Mouse (Mus musculus): Measurements from ENCODE around the gene Krtap4-1. TPM values are rescaled to one million over a fixed set of nuclear protein-coding genes. Genes with fewer than 3 reads are reported as not detected.
A peak's percentile ranks its signal among the peaks of the same experiment; 100 is the strongest.
"Not testable (repeated sequence)": the region's sequence is repeated elsewhere in the genome, so short reads cannot be mapped to it uniquely, and the experiment has no call there.

The Krtap4-1 gene
- not detected in 2 replicates for polyA plus RNA-seq (2014; fragmentation: Nextera tagmentation; extraction: Ambion mirVana)

- Histone ChIP-seq H3K36me3 (replicated peaks; ENCODE audit: control insufficient read depth, insufficient read depth) (no peaks in the 10 kb centered on the region), H3K4me3 (replicated peaks; ENCODE audit: low read length) (no peak within 1 kb of the TSS), H3K4me2 (replicated peaks) (no peak within 1 kb of the TSS), H3K27me3 (ENCODE audit: control insufficient read depth, insufficient read depth, low read length) (no peaks in the 10 kb centered on the region), H3K4me1 (replicated peaks; ENCODE audit: control insufficient read depth, insufficient read depth, low read length) (no peaks in the 10 kb centered on the region), H3K9ac (no peak within 1 kb of the TSS), H3K9me3 (ENCODE audit: control insufficient read depth, low read length) (no peaks in the 10 kb centered on the region), H3K27ac (no peak within 1 kb of the TSS)
- ATAC-seq (ENCODE audit: low FRiP score) (no peak), DNase-seq (ENCODE audit: low spot score) (no peak)
- 91% methylated on average over 4 of the region's 4 CpGs for WGBS
Measured at GRCm38 (mm10) chr11:99628138-99628537, at the start of gene Krtap4-1. Gene Krtap4-1 (minus strand): TSS chr11:99628238.

- H3K9me3 ChIP-seq (ENCODE audit: control insufficient read depth, low read length), result no peaks in the 10 kb centered on the region
- H3K4me3 ChIP-seq (replicated peaks; ENCODE audit: low read length), result no peak within 1 kb of the TSS
- ATAC-seq (ENCODE audit: low FRiP score), result no peak
Measured at GRCm38 (mm10) chr11:99665860-99666259, 37.8 kb upstream of the Krtap4-1 start, which contains the start of gene Krtap4-6. Gene Krtap4-6 (minus strand): TSS chr11:99665960.

GRCm38 (mm10) chr11:99662802-99663201 is 34.8 kb upstream of the Krtap4-1 start:
- no peak for ATAC-seq (ENCODE audit: low FRiP score)
- H3K9me3 ChIP-seq (ENCODE audit: control insufficient read depth, low read length), result no peaks in the 10 kb centered on the region
- H3K4me1 ChIP-seq (replicated peaks; ENCODE audit: control insufficient read depth, insufficient read depth, low read length), result no peaks in the 10 kb centered on the region
- H3K4me3 ChIP-seq (replicated peaks; ENCODE audit: low read length), result no peak overlapping the region
- no peak overlapping the region for H3K9ac ChIP-seq
- no peaks in the 10 kb centered on the region for H3K27me3 ChIP-seq (ENCODE audit: control insufficient read depth, insufficient read depth, low read length)
- no peak overlapping the region for H3K27ac ChIP-seq
- no peaks in the 10 kb centered on the region for H3K36me3 ChIP-seq (replicated peaks; ENCODE audit: control insufficient read depth, insufficient read depth)
- no peak overlapping the region for H3K4me2 ChIP-seq (replicated peaks)
- 84% methylated on average over 10 of the region's 10 CpGs for WGBS
- DNase-seq (ENCODE audit: low spot score), result no peak

More at GRCm38 (mm10) chr11:99665860-99666259, 37.8 kb upstream of the Krtap4-1 start, which contains the start of gene Krtap4-6:
- H3K4me2 ChIP-seq (replicated peaks), result no peak within 1 kb of the TSS
- H3K27me3 ChIP-seq (ENCODE audit: control insufficient read depth, insufficient read depth, low read length), result no peaks in the 10 kb centered on the region
- H3K36me3 ChIP-seq (replicated peaks; ENCODE audit: control insufficient read depth, insufficient read depth), result no peaks in the 10 kb centered on the region
- H3K4me1 ChIP-seq (replicated peaks; ENCODE audit: control insufficient read depth, insufficient read depth, low read length), result no peaks in the 10 kb centered on the region
- no peak within 1 kb of the TSS for H3K9ac ChIP-seq
- no peak for DNase-seq (ENCODE audit: low spot score)
- no peak within 1 kb of the TSS for H3K27ac ChIP-seq

- no peak overlapping the region for H3K4me3 ChIP-seq (replicated peaks; ENCODE audit: low read length)
- no peak for ATAC-seq (ENCODE audit: low FRiP score)
- no peak overlapping the region for H3K9ac ChIP-seq
- WGBS, result 91% methylated on average over 4 of the region's 4 CpGs
- no peak for DNase-seq (ENCODE audit: low spot score)
- no peaks in the 10 kb centered on the region for H3K36me3 ChIP-seq (replicated peaks; ENCODE audit: control insufficient read depth, insufficient read depth)
- no peaks in the 10 kb centered on the region for H3K4me1 ChIP-seq (replicated peaks; ENCODE audit: control insufficient read depth, insufficient read depth, low read length)
- no peaks in the 10 kb centered on the region for H3K27me3 ChIP-seq (ENCODE audit: control insufficient read depth, insufficient read depth, low read length)
- no peak overlapping the region for H3K27ac ChIP-seq
- no peaks in the 10 kb centered on the region for H3K9me3 ChIP-seq (ENCODE audit: control insufficient read depth, low read length)
- no peak overlapping the region for H3K4me2 ChIP-seq (replicated peaks)
Measured at GRCm38 (mm10) chr11:99659256-99659655, 31.2 kb upstream of the Krtap4-1 start.

GRCm38 (mm10) chr11:99658467-99659010 is 30.5 kb upstream of the Krtap4-1 start, which contains the start of gene Gm11563:
Gene Gm11563 (minus strand): TSS chr11:99658960.
- not testable (repeated sequence) for H3K27me3 ChIP-seq (ENCODE audit: control insufficient read depth, insufficient read depth, low read length); H3K4me2 ChIP-seq (replicated peaks); H3K9ac ChIP-seq; H3K4me3 ChIP-seq (replicated peaks; ENCODE audit: low read length); DNase-seq (ENCODE audit: low spot score); H3K36me3 ChIP-seq (replicated peaks; ENCODE audit: control insufficient read depth, insufficient read depth); H3K9me3 ChIP-seq (ENCODE audit: control insufficient read depth, low read length); H3K27ac ChIP-seq; H3K4me1 ChIP-seq (replicated peaks; ENCODE audit: control insufficient read depth, insufficient read depth, low read length); ATAC-seq (ENCODE audit: low FRiP score)
- WGBS, result 65% methylated on average over 9 of the region's 10 CpGs

- no peak overlapping the region for H3K4me2 ChIP-seq (replicated peaks)
- H3K27ac ChIP-seq, result no peak overlapping the region
- no peaks in the 10 kb centered on the region for H3K4me1 ChIP-seq (replicated peaks; ENCODE audit: control insufficient read depth, insufficient read depth, low read length)
- H3K27me3 ChIP-seq (ENCODE audit: control insufficient read depth, insufficient read depth, low read length), result no peaks in the 10 kb centered on the region
- no peak overlapping the region for H3K4me3 ChIP-seq (replicated peaks; ENCODE audit: low read length)
- ATAC-seq (ENCODE audit: low FRiP score), result no peak
- no peak overlapping the region for H3K9ac ChIP-seq
- DNase-seq (ENCODE audit: low spot score), result no peak
- no peaks in the 10 kb centered on the region for H3K9me3 ChIP-seq (ENCODE audit: control insufficient read depth, low read length)
- WGBS, result 56% methylated on average over 5 of the region's 5 CpGs
- H3K36me3 ChIP-seq (replicated peaks; ENCODE audit: control insufficient read depth, insufficient read depth), result no peaks in the 10 kb centered on the region
Measured at GRCm38 (mm10) chr11:99657051-99657450, 29.0 kb upstream of the Krtap4-1 start.

- DNase-seq (ENCODE audit: low spot score) (no peak), ATAC-seq (ENCODE audit: low FRiP score) (no peak)
- Histone ChIP-seq H3K9ac (no peak within 1 kb of the TSS), H3K27ac (no peak within 1 kb of the TSS), H3K4me3 (replicated peaks; ENCODE audit: low read length) (no peak within 1 kb of the TSS), H3K9me3 (ENCODE audit: control insufficient read depth, low read length) (no peaks in the 10 kb centered on the region), H3K36me3 (replicated peaks; ENCODE audit: control insufficient read depth, insufficient read depth) (no peaks in the 10 kb centered on the region), H3K4me2 (replicated peaks) (no peak within 1 kb of the TSS), H3K27me3 (ENCODE audit: control insufficient read depth, insufficient read depth, low read length) (no peaks in the 10 kb centered on the region), H3K4me1 (replicated peaks; ENCODE audit: control insufficient read depth, insufficient read depth, low read length) (no peaks in the 10 kb centered on the region)
- WGBS, result 82% methylated on average over 2 of the region's 2 CpGs
Measured at GRCm38 (mm10) chr11:99650136-99650535, 22.1 kb upstream of the Krtap4-1 start, which contains the start of gene Gm11555. Gene Gm11555 (minus strand): TSS chr11:99650236.

GRCm38 (mm10) chr11:99646444-99646843 is 18.4 kb upstream of the Krtap4-1 start:
- H3K9me3 ChIP-seq (ENCODE audit: control insufficient read depth, low read length), result no peaks in the 10 kb centered on the region
- H3K9ac ChIP-seq, result no peak overlapping the region
- 88% methylated on average over 15 of the region's 15 CpGs for WGBS
- H3K4me1 ChIP-seq (replicated peaks; ENCODE audit: control insufficient read depth, insufficient read depth, low read length), result no peaks in the 10 kb centered on the region
- no peak overlapping the region for H3K27ac ChIP-seq
- no peaks in the 10 kb centered on the region for H3K36me3 ChIP-seq (replicated peaks; ENCODE audit: control insufficient read depth, insufficient read depth)
- DNase-seq (ENCODE audit: low spot score) (no peak), ATAC-seq (ENCODE audit: low FRiP score) (no peak)
- H3K27me3 ChIP-seq (ENCODE audit: control insufficient read depth, insufficient read depth, low read length), result no peaks in the 10 kb centered on the region
- H3K4me3 ChIP-seq (replicated peaks; ENCODE audit: low read length), result no peak overlapping the region
- no peak overlapping the region for H3K4me2 ChIP-seq (replicated peaks)

GRCm38 (mm10) chr11:99644351-99644750 is 16.3 kb upstream of the Krtap4-1 start:
- 61% methylated on average over 3 of the region's 3 CpGs for WGBS
- Histone ChIP-seq H3K9ac (no peak overlapping the region), H3K4me3 (replicated peaks; ENCODE audit: low read length) (no peak overlapping the region), H3K4me1 (replicated peaks; ENCODE audit: control insufficient read depth, insufficient read depth, low read length) (no peaks in the 10 kb centered on the region), H3K27ac (no peak overlapping the region), H3K9me3 (ENCODE audit: control insufficient read depth, low read length) (no peaks in the 10 kb centered on the region), H3K4me2 (replicated peaks) (no peak overlapping the region), H3K36me3 (replicated peaks; ENCODE audit: control insufficient read depth, insufficient read depth) (no peaks in the 10 kb centered on the region), H3K27me3 (ENCODE audit: control insufficient read depth, insufficient read depth, low read length) (no peaks in the 10 kb centered on the region)
- ATAC-seq (ENCODE audit: low FRiP score) (no peak), DNase-seq (ENCODE audit: low spot score) (peak; percentile 26)

Measured in hindbrain, embryonic 14.5 days (tissue).